Mouse (Mus musculus) gastrocnemius, postnatal 14 days (tissue): Measurements from ENCODE around the gene Far1. TPM values are rescaled to one million over a fixed set of nuclear protein-coding genes. Genes with fewer than 3 reads are reported as not detected.

Experiments used
- total RNA-seq, 2 experiments: library from RNA; stranded (reverse); gene quantifications; 2 replicates each; pipeline ENCODE4 v1.2.3; 2021

Far1 gene
- total RNA-seq, 2 experiments from 2014 or later: 15.6 to 18.9 TPM

Other genes with a start within 250 kb of the Far1 start
- 1 to 10 TPM; 5.9 to 8.3 TPM for gene Btbd10, start 144.4 kb upstream of the Far1 start, total RNA-seq
- not detected for gene Pth, start 125.3 kb upstream of the Far1 start, total RNA-seq